Mouse (Mus musculus) spleen, embryonic (tissue): ENCODE measurements around the gene Cdk5r2.
"Not testable (repeated sequence)": the region's sequence is repeated elsewhere in the genome, so short reads cannot be mapped to it uniquely, and the experiment has no call there.

Experiments
- CTCF ChIA-PET: fragments of 350-600 bp; sonication (Branson Sonifier 250); formaldehyde crosslinking; loops from one replicate; lab custom pipeline; 2022; lab: Charles Lee

Cdk5r2 gene

GRCm38 (mm10) chr1:74854306-74855056, at the start of gene Cdk5r2:
Cdk5r2 (plus strand) TSS chr1:74854934.
- CTCF ChIA-PET, result no interaction called here

- CTCF ChIA-PET, result interaction anchor here (0.6 to 3.5 kb wide), 2 partner anchors 12 to 33 kb away, joined by 3 to 20 read pairs; no protein-coding TSS in a partner anchor
Measured at GRCm38 (mm10) chr1:74805340-74805835, 49.3 kb upstream of the Cdk5r2 start.

- CTCF ChIA-PET, result interaction anchor here (0.6 to 3.7 kb wide), 3 partner anchors 12 to 33 kb away, joined by 3 to 24 read pairs (median 20); no protein-coding TSS in a partner anchor
Measured at GRCm38 (mm10) chr1:74805843-74806242, 48.9 kb upstream of the Cdk5r2 start.

GRCm38 (mm10) chr1:74806360-74807311, 48.1 kb upstream of the Cdk5r2 start:
- CTCF ChIA-PET, result interaction anchor here (0.7 to 3.7 kb wide), 3 partner anchors 13 to 92 kb away, joined by 3 to 24 read pairs (median 20); no protein-coding TSS in a partner anchor

- CTCF ChIA-PET, result interaction anchor here (1.1 to 3.7 kb wide), 3 partner anchors 11 to 19 kb away, joined by 3 to 24 read pairs (median 20); no protein-coding TSS in a partner anchor
Measured at GRCm38 (mm10) chr1:74807551-74808071, 47.1 kb upstream of the Cdk5r2 start.

- CTCF ChIA-PET, result interaction anchor here (1.0 to 3.7 kb wide), 4 partner anchors 9 to 20 kb away, joined by 3 to 24 read pairs (median 12); no protein-coding TSS in a partner anchor
Measured at GRCm38 (mm10) chr1:74808078-74808477, 46.7 kb upstream of the Cdk5r2 start.

- CTCF ChIA-PET, result interaction anchor here (0.5 to 3.7 kb wide), 3 partner anchors 8 to 349 kb away, joined by 3 to 24 read pairs (median 3); no protein-coding TSS in a partner anchor
Measured at GRCm38 (mm10) chr1:74809007-74809406, 45.7 kb upstream of the Cdk5r2 start.

GRCm38 (mm10) chr1:74814931-74815647, 39.6 kb upstream of the Cdk5r2 start:
- CTCF ChIA-PET, result interaction anchor here (0.6 to 0.7 kb wide), 2 partner anchors 231 to 356 kb away, joined by 3 read pairs; no protein-coding TSS in a partner anchor

GRCm38 (mm10) chr1:74815965-74816364, 38.8 kb upstream of the Cdk5r2 start:
- CTCF ChIA-PET, result not testable (repeated sequence)

GRCm38 (mm10) chr1:74816612-74817199, 38.0 kb upstream of the Cdk5r2 start:
- CTCF ChIA-PET, result interaction anchor here (0.6 to 1.0 kb wide), 2 partner anchors 8 to 1944 kb away, joined by 3 to 6 read pairs; no protein-coding TSS in a partner anchor

GRCm38 (mm10) chr1:74817219-74817618, 37.5 kb upstream of the Cdk5r2 start:
- CTCF ChIA-PET, result interaction anchor here (0.6 to 1.0 kb wide), 3 partner anchors 9 to 1944 kb away, joined by 3 to 6 read pairs (median 4); no protein-coding TSS in a partner anchor

GRCm38 (mm10) chr1:74818509-74818908, 36.2 kb upstream of the Cdk5r2 start:
- CTCF ChIA-PET, result no interaction called here

- CTCF ChIA-PET, result interaction anchor here (0.6 to 0.7 kb wide), 2 partner anchors 26 to 117 kb away, joined by 3 to 8 read pairs; no protein-coding TSS in a partner anchor
Measured at GRCm38 (mm10) chr1:74823598-74823997, 31.1 kb upstream of the Cdk5r2 start.

GRCm38 (mm10) chr1:74824518-74825302, 30.0 kb upstream of the Cdk5r2 start:
- CTCF ChIA-PET, result no interaction called here

- CTCF ChIA-PET, result interaction anchor here (0.6 kb wide), 1 partner anchor 19 kb away, joined by 3 read pairs; no protein-coding TSS in a partner anchor
Measured at GRCm38 (mm10) chr1:74830061-74830460, 24.7 kb upstream of the Cdk5r2 start.

GRCm38 (mm10) chr1:74833255-74833654, 21.5 kb upstream of the Cdk5r2 start:
- CTCF ChIA-PET, result interaction anchor here (0.6 kb wide), 1 partner anchor 39 kb away, joined by 3 read pairs; no protein-coding TSS in a partner anchor

GRCm38 (mm10) chr1:74843090-74843489, 11.6 kb upstream of the Cdk5r2 start:
- CTCF ChIA-PET, result no interaction called here

- CTCF ChIA-PET, result interaction anchor here (0.6 kb wide), 1 partner anchor 344 kb away, joined by 3 read pairs; no protein-coding TSS in a partner anchor
Measured at GRCm38 (mm10) chr1:74846341-74846740, 8.4 kb upstream of the Cdk5r2 start.
